Mouse (Mus musculus) Patski (cell line): ENCODE measurements around the gene Hoxd8. TPM values are rescaled to one million over a fixed set of nuclear protein-coding genes. Genes with fewer than 3 reads are reported as not detected.

Experiments used
- ATAC-seq: fragments of 100-300 bp; one replicate; pipeline ENCODE4 v1.8.0; 2021
- CTCF ChIA-PET: fragments of 350-600 bp; sonication (Branson Sonifier 250); formaldehyde crosslinking; loops from one replicate; lab custom pipeline; 2022; ENCODE audit warnings: inconsistent platforms; lab: Charles Lee
- POLR2A ChIA-PET: fragments of 350-600 bp; sonication (Branson Sonifier 250); formaldehyde crosslinking; loops from one replicate; lab custom pipeline; 2022; ENCODE audit warnings: antibody characterized with exemption, inconsistent platforms; lab: Charles Lee
- DNase-seq: peaks from one replicate; pipeline ENCODE4 v3.0.0-alpha.2; 2011; ENCODE audit warnings: low read depth, low spot score
- H3K27me3 ChIP-seq: fragments of 371-371 bp; one replicate; pipeline ENCODE4 v1.5.1; 2021
- CTCF ChIP-seq: fragments of 100-300 bp; IDR thresholded peaks from one replicate; pipeline ENCODE4 v1.5.1; 2021
- in situ Hi-C: fragments of 300-500 bp; cut with MboI; formaldehyde crosslinking; loops from 3 replicates; pipeline ENCODE4 v1.11.1; 2018; ENCODE audit warnings: low pct_unique_long_range_greater_than_20kb, mixed read lengths
- polyA plus RNA-seq: library from polyadenylated mRNA; unstranded; gene quantifications from one replicate; pipeline ENCODE4 v1.2.3, GENCODE M21; 2021

The Hoxd8 gene
- polyA plus RNA-seq, 1 experiment from 2014 or later, result 17.1 TPM

- no peak for TF ChIP-seq CTCF
- ATAC-seq (no peak), DNase-seq (no peak)
- POLR2A ChIA-PET, result no interaction called here
- CTCF ChIA-PET, result no interaction called here
- in situ Hi-C loops, result no loop called here
- H3K27me3 ChIP-seq, result no peaks in the 10 kb centered on the region
These were observed 9.1 kb downstream of the Hoxd8 start for GRCm38 (mm10) chr2:74713239-74714150.

- no peak for DNase-seq
- no peak for TF ChIP-seq CTCF
These were observed 9.9 kb downstream of the Hoxd8 start for GRCm38 (mm10) chr2:74714156-74714789.

GRCm38 (mm10) chr2:74714881-74715280 lies 10.5 kb downstream of the Hoxd8 start:
- no peak for ATAC-seq
- in situ Hi-C loops, result loop anchor here (5.0 kb wide), 2 partner anchors 247 to 342 kb away; no protein-coding TSS in a partner anchor
- POLR2A ChIA-PET, result interaction anchor here (0.6 to 0.7 kb wide), 2 partner anchors 152 to 389 kb away, joined by 3 to 9 read pairs; no protein-coding TSS in a partner anchor
- no peaks in the 10 kb centered on the region for H3K27me3 ChIP-seq
- CTCF ChIA-PET, result interaction anchor here (0.8 to 2.3 kb wide), 9 partner anchors 9 to 436 kb away, joined by 3 to 18 read pairs (median 3); no protein-coding TSS in a partner anchor
- no peak for TF ChIP-seq CTCF
- DNase-seq, result no peak

More at GRCm38 (mm10) chr2:74714156-74714789, 9.9 kb downstream of the Hoxd8 start:
- in situ Hi-C loops, result no loop called here
- ATAC-seq, result no peak
- CTCF ChIA-PET, result interaction anchor here (2.0 to 2.3 kb wide), 2 partner anchors 242 to 250 kb away, joined by 6 to 18 read pairs; no protein-coding TSS in a partner anchor
- H3K27me3 ChIP-seq, result no peaks in the 10 kb centered on the region
- POLR2A ChIA-PET, result no interaction called here

DNA sequence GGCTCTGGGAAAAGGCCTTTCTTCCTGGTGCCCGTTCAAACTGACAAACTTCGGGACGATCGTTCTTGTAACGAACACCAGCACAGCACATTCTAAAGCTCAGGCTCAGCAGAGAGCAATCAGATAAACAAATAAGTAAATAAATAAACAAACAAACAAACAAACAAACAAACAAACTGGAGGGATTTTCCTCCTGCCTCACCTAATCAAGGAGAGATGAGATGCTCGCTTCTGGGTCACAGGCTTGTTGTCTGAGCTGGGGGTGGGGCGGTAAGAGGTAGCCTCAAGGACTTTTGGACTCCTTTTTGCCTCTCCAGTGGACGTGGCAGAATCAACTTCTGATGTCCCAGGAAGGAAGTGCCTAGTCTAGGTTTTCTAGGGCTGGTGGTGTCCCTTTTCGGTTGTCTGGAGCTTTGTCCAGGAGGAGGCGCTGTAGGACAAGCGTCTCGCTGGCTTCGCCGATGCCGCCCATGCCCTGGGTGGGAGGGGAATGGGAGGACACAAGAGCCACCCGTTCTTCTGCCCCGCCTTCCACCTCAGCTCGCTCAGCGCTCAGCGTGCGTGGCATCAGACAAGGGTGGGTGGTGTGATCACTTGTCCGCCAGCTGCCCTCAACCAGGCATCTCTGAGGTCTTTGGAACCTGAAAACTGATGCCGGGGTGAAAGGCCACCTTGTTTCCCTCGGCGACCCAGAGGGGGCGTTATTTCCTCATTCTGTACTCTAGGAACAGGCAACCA lies 11.3 kb downstream of the Hoxd8 start:
- peak; percentile 97 for TF ChIP-seq CTCF
- ATAC-seq (peak; percentile 90), DNase-seq (peak; percentile 53)
- CTCF ChIA-PET, result interaction anchor here (0.7 to 2.3 kb wide), 18 partner anchors 10 to 435 kb away, joined by 3 to 18 read pairs (median 4); no protein-coding TSS in a partner anchor
- in situ Hi-C loops, result loop anchor here (5.0 kb wide), 2 partner anchors 247 to 342 kb away; no protein-coding TSS in a partner anchor
- POLR2A ChIA-PET, result interaction anchor here (0.6 to 0.7 kb wide), 2 partner anchors 151 to 388 kb away, joined by 3 to 9 read pairs; no protein-coding TSS in a partner anchor
- H3K27me3 ChIP-seq, result no peaks in the 10 kb centered on the region

- POLR2A ChIA-PET, result no interaction called here
- in situ Hi-C loops, result no loop called here
- ATAC-seq (no peak), DNase-seq (no peak)
- no peak for TF ChIP-seq CTCF
- no peaks in the 10 kb centered on the region for H3K27me3 ChIP-seq
- CTCF ChIA-PET, result no interaction called here
These were observed 16.0 kb downstream of the Hoxd8 start for GRCm38 (mm10) chr2:74720384-74720783.

- H3K27me3 ChIP-seq, result no peaks in the 10 kb centered on the region
- ATAC-seq, result no peak
- no peak for TF ChIP-seq CTCF
- ChIA-PET CTCF (no interaction called here), POLR2A (no interaction called here)
- DNase-seq, result no peak
- in situ Hi-C loops, result no loop called here
These were observed 16.6 kb downstream of the Hoxd8 start for GRCm38 (mm10) chr2:74720955-74721491.

DNA sequence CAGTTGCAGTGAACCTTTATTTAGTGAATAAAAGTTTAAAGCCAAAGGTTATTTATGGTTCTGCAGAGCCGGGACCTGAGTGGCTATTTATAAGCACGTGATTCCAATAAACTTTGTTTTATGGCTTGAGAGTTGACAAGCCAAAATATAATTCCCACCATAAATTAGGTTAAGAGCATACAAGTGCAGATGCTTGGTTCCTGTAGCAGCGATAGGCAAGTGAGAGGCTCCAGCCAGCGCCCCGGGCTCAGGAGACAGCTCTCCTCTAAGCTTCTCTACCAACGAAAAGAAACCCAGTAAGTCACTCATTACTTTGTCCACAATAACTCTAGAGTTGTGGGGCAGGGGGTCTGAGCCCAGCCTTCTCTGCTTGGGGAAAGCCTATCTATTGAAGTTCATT lies 17.5 kb downstream of the Hoxd8 start:
- no peaks in the 10 kb centered on the region for H3K27me3 ChIP-seq
- ATAC-seq, result no peak
- TF ChIP-seq CTCF, result no peak
- no peak for DNase-seq
- ChIA-PET POLR2A (no interaction called here), CTCF (no interaction called here)
- in situ Hi-C loops, result no loop called here

GRCm38 (mm10) chr2:74722949-74723348 lies 18.5 kb downstream of the Hoxd8 start:
- no peaks in the 10 kb centered on the region for H3K27me3 ChIP-seq
- in situ Hi-C loops, result no loop called here
- POLR2A ChIA-PET, result no interaction called here
- no peak for ATAC-seq
- no peak for DNase-seq
- no peak for TF ChIP-seq CTCF
- CTCF ChIA-PET, result no interaction called here

DNA sequence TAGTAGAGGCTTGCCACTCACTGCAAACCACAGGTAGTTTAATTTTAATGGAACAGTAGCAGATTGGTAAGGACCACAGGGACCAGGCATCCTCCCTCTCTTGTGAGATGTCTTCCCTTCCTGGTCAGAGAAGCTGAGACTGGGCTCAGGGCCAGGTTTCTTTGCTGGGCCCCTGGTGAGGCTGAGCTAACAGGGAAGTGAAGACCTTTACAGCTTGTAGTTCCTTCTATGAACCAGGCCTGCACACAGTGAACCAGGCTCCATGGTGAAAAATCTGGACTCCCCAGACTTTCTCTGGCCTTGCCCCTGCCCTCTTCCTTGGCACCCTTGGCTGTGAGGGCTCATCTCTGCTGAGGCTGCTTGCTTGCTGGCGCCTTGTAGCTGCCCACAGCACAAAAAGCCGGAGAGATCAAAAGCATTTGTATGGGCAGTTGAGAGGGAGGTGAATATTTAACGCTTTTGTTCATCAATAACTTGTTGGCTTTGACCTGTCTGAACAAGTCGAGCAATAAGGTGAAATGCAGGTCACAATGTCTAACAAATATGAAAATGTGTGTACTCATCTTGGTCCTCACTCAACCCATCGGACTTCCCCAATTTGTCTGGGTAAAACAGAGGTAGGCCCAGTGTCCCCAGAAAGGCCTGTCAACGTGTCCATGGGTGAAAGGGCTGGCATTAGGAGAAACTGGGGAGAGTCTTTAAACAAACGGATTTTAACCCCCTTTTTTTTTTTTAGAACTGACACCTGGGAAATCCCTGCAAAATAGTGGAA lies 20.0 kb downstream of the Hoxd8 start:
- no peak for DNase-seq
- in situ Hi-C loops, result no loop called here
- no peak for ATAC-seq
- CTCF ChIA-PET, result interaction anchor here (0.7 kb wide), 1 partner anchor 426 kb away, joined by 3 read pairs; no protein-coding TSS in a partner anchor
- H3K27me3 ChIP-seq, result no peaks in the 10 kb centered on the region
- POLR2A ChIA-PET, result no interaction called here
- no peak for TF ChIP-seq CTCF
